Mouse (Mus musculus) olfactory bulb, adult 2 months (tissue): ENCODE measurements around the gene Naa40. TPM values are rescaled to one million over a fixed set of nuclear protein-coding genes. Genes with fewer than 3 reads are reported as not detected.

Experiments used
- H3K27ac ChIP-seq: fragments of 200-500 bp; 2 replicates; pipeline ENCODE4 v1.5.1; 2012; ENCODE audit warnings: low read depth, low read length; ENCODE audit not compliant: insufficient read depth
- H3K4me1 ChIP-seq: fragments of 200-500 bp; 2 replicates; pipeline ENCODE4 v1.6.1; 2012; ENCODE audit warnings: low read length; ENCODE audit not compliant: control insufficient read depth, insufficient read depth
- H3K4me3 ChIP-seq: fragments of 200-500 bp; 2 replicates; pipeline ENCODE4 v1.5.1; 2012; ENCODE audit warnings: mild to moderate bottlenecking, low read depth, low read length, moderate library complexity; ENCODE audit not compliant: insufficient read depth
- CTCF ChIP-seq: fragments of 200-500 bp; IDR thresholded peaks from 2 replicates; pipeline ENCODE4 v1.5.1; 2012; ENCODE audit warnings: low read depth, mild to moderate bottlenecking, low read length, moderate library complexity; ENCODE audit not compliant: insufficient read depth
- POLR2A ChIP-seq: fragments of 200-500 bp; IDR thresholded peaks from 2 replicates; pipeline ENCODE4 v1.6.1; 2012; ENCODE audit warnings: mild to moderate bottlenecking, low read depth, low read length, moderate library complexity; ENCODE audit not compliant: insufficient read depth
- WGBS: fragments of 180-500 bp; shearing (Covaris S2); methylation state at CpG from one replicate; pipeline ENCODE4 v1.1.7; 2018; 5-methylcytosine and 5-hydroxymethylcytosine counted together
- polyA plus RNA-seq: library from polyadenylated mRNA; stranded (reverse); fragments of >200 nt; gene quantifications from 2 replicates; pipeline ENCODE4 v1.2.4, GENCODE M21; 2012; ENCODE audit warnings: low replicate concordance; ENCODE audit not compliant: missing spikeins, insufficient read depth, insufficient read length

The Naa40 gene
- polyA plus RNA-seq, 1 experiment: not detected

DNA sequence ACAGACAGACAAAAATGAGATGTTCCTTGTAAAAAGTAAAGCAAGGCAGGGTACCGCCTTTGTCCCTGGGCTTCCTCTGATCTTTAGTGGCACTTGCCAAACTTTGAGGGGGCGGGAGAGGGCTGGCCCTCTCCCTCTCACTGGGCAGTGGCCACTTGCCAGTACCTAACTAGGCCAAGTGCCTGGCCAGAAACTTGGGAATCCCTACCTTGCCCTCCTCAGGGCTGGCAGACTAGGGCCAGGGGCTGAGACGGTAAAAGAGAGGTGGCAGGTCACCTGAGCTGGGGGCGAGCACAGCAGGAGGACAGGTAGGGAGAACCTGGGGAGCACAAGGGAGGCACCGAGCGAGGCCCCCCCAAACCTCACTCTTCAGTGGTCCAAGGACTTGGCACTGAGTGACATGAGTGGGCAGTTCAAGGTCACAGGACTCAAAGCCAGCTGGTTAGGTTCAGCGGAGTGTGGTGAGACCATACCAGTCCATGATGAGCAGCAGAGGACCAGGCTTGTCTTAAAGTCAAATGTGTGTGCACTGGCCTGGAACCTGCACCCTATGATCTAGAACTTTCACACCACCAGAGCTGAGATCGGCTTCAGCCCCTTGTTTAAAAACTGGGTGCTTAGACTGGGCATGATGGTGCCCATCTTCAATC is 60.1 kb downstream of the Naa40 start:
- no peak overlapping the region for H3K27ac ChIP-seq
- H3K4me3 ChIP-seq: no peak overlapping the region
- H3K4me1 ChIP-seq: peaks cover 27% of the 10 kb centered on the region
- WGBS: 67% methylated on average over 8 of the region's 8 CpGs
- TF ChIP-seq POLR2A (no peak), CTCF (no peak)

DNA sequence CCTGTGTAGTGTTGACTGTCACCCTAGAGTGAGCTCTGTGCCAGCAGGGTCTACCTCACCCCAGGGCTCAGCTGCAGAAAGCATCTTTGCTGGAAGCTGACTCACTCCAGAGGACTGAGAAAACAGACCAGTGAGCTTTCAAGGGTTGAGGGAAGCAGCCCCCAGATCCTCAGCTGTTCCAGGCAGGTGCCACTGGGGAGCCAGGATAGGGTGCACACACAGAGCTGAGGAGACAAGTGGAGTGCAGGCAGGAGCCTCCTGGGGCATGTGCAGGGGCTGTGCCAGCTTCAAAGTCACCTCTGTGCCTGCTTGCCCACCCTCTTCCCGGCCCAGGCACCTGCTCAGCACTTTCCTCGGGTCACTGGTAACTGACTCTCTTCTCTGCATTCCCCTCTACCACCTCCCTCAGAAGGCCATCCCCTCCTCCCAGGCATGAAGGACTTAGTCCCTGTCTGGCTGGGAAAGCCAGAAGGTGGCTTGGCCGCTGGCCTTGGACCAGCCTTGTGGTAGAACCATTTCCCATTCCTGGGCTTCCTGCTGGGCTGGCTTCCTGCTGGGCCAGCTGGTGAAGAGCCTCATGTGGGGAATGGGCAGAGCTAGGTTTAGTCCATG is 62.0 kb downstream of the Naa40 start:
- 58% methylated on average over 3 of the region's 3 CpGs for WGBS
- no peak for TF ChIP-seq CTCF
- TF ChIP-seq POLR2A: no peak
- H3K27ac ChIP-seq: no peak overlapping the region
- H3K4me1 ChIP-seq: peaks cover 27% of the 10 kb centered on the region
- H3K4me3 ChIP-seq: no peak overlapping the region

DNA sequence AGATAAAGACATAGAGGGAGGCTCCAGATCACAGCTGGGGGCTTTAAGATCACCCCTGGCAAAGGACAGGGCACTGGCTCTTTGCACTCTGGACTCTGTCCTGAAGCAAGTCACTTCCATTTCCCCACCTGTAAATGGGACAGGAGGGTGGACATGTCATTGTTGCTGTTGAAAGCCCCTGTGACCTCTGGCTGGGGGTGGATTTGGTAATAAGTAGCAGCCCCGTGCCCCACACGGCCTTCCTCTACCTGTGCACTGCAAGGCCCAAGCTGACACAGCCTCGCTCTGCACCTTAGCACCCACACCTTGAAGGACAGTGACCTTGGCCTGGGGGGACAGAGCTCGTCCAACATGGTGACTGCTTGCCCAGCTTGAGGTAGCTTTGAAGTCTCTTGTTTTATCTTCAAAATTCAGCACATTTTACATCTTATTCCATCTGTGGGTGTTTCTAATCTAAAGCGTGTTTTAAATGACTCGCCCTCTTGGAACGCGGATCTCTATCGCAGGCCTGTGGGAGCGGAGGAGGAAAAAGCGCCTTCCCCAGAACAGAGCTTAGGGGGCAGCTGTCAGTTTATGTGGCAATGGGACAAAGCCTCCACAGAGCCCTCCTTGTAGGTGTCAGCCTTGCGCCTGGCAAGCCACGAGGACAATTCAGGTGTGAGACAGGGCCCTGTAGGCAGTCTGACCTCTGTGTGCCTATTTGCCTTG is 63.0 kb downstream of the Naa40 start:
- Histone ChIP-seq H3K27ac (no peak overlapping the region), H3K4me3 (no peak overlapping the region), H3K4me1 (peaks cover 27% of the 10 kb centered on the region)
- 70% methylated on average over 13 of the region's 13 CpGs for WGBS
- TF ChIP-seq POLR2A: no peak
- TF ChIP-seq CTCF: no peak

- Histone ChIP-seq H3K4me3 (no peak overlapping the region), H3K4me1 (peaks cover 31% of the 10 kb centered on the region), H3K27ac (no peak overlapping the region)
- TF ChIP-seq POLR2A (no peak), CTCF (no peak)
- 43% methylated on average over 11 of the region's 11 CpGs for WGBS
Observed at GRCm38 (mm10) chr19:7176041-7176696, 64.8 kb downstream of the Naa40 start.

Other genes starting within 250 kb of the Naa40 start
- not detected in 2 replicates for gene Dnajc4, start 248.6 kb downstream of the Naa40 start, polyA plus RNA-seq
- gene Nudt22, start 245.1 kb downstream of the Naa40 start, polyA plus RNA-seq: not detected in 2 replicates
- gene Trpt1, start 245.1 kb downstream of the Naa40 start, polyA plus RNA-seq: not detected in 2 replicates
- gene Fermt3, start 221.7 kb downstream of the Naa40 start, polyA plus RNA-seq: not detected in 2 replicates
- 145 and 219 TPM in 2 replicates for gene Stip1, start 201.2 kb downstream of the Naa40 start, polyA plus RNA-seq
- gene Macrod1, start 184.4 kb downstream of the Naa40 start, polyA plus RNA-seq: not detected in 2 replicates
- not detected in 2 replicates for gene Flrt1, start 135.5 kb downstream of the Naa40 start, polyA plus RNA-seq
- gene Otub1, start 34.9 kb downstream of the Naa40 start, polyA plus RNA-seq: not detected in 2 replicates
- not detected in 2 replicates for gene Cox8a, start 23.6 kb downstream of the Naa40 start, polyA plus RNA-seq
- gene Rcor2, start 26.1 kb upstream of the Naa40 start, polyA plus RNA-seq: not detected in 2 replicates
- not detected in 2 replicates for gene Mark2, start 100.7 kb upstream of the Naa40 start, polyA plus RNA-seq
- gene Spindoc, start 141.8 kb upstream of the Naa40 start, polyA plus RNA-seq: not detected in 2 replicates
- gene 2700081O15Rik, start 176.4 kb upstream of the Naa40 start, polyA plus RNA-seq: 113 TPM in 1 of 2 replicates, not detected in the other
- gene Rtn3, start 242.1 kb upstream of the Naa40 start, polyA plus RNA-seq: 345 and 642 TPM in 2 replicates